Comparison of ENCODE assay signal across 22 mouse cellular contexts in genomic region chr12:114615712-114616111, GRCm38 (mm10).
DNase-seq lines count a peak whose midpoint lies in the region; ATAC-seq lines count a peak whose summit lies in the region.
"Had no signal": no experiment of that assay in that cellular context is flagged by ENCODE, and none has a peak within 500 bp of the region (broad histone marks: within the 10 kb centered on the region; RNA-seq: fewer than 3 reads in every experiment).

No protein-coding gene starts in this region.

- 66% methylated on average over 1 of the region's 1 CpGs for WGBS in heart, embryonic 16.5 days
- 81% methylated on average over 1 of the region's 1 CpGs for WGBS in kidney, embryonic 16.5 days

- H3K9me3 ChIP-seq in heart, embryonic 16.5 days (replicated peaks; ENCODE audit: control insufficient read depth, low read length), result peaks cover 9% of the 10 kb centered on the region; the same call in 1 of the 2 replicates
- peaks cover 32% of the 10 kb centered on the region for H3K9me3 ChIP-seq in kidney, embryonic 16.5 days (ENCODE audit: low read length)

- H3K4me1 ChIP-seq in heart, embryonic 16.5 days (ENCODE audit: control insufficient read depth, insufficient read depth, low read length), result no peaks in the 10 kb centered on the region
- H3K4me1 ChIP-seq in kidney, embryonic 16.5 days (ENCODE audit: insufficient read depth, low read length), result no peaks in the 10 kb centered on the region
- H3K4me1 ChIP-seq: embryonic facial prominence, embryonic 13.5 days; heart, embryonic 10.5 days; limb, embryonic 12.5 days; liver, embryonic 12.5 days; midbrain, embryonic 10.5 days had no signal

- H3K27me3 ChIP-seq in heart, embryonic 16.5 days (ENCODE audit: control insufficient read depth, insufficient read depth, low read length), result no peaks in the 10 kb centered on the region
- no peaks in the 10 kb centered on the region for H3K27me3 ChIP-seq in kidney, embryonic 16.5 days (ENCODE audit: insufficient read depth, low read length)
- H3K27me3 ChIP-seq: embryonic facial prominence, embryonic 13.5 days; limb, embryonic 12.5 days; liver, embryonic 12.5 days; Patski had no signal

- no peak for DNase-seq in heart, adult 9 months (ENCODE audit: low spot score in 2 of 2)
- DNase-seq in induced T-regulatory cell, adult 2 months (ENCODE audit: low read depth), result peak; percentile 32
- peak; percentile 73 for DNase-seq in thymus, postnatal 0 days (ENCODE audit: low spot score)
- DNase-seq in layer of hippocampus, adult 11-12 months (ENCODE audit: low spot score), result no peak
- DNase-seq: cerebellum, adult 9-11 months; forebrain, postnatal 0 days; gastrocnemius, postnatal 36 days; heart, postnatal 10 days; kidney, adult 8-10 months; kidney, postnatal 36 days; layer of hippocampus, adult 9-11 months; lung, embryonic 14.5 days; lung, postnatal 36 days had no signal

- H3K4me2 ChIP-seq in heart, embryonic 16.5 days (ENCODE audit: low read depth, low read length), result no peak overlapping the region
- H3K4me2 ChIP-seq in kidney, embryonic 16.5 days (replicated peaks; ENCODE audit: low read depth, low read length), result no peak overlapping the region
- H3K4me2 ChIP-seq: embryonic facial prominence, embryonic 13.5 days; limb, embryonic 12.5 days; liver, embryonic 12.5 days; lung, embryonic 14.5 days had no signal

- H3K9ac ChIP-seq in heart, embryonic 16.5 days (ENCODE audit: low read length), result no peak overlapping the region
- no peak overlapping the region for H3K9ac ChIP-seq in kidney, embryonic 16.5 days (replicated peaks; ENCODE audit: low read length)
- H3K9ac ChIP-seq: embryonic facial prominence, embryonic 13.5 days; forebrain, postnatal 0 days; limb, embryonic 12.5 days; liver, embryonic 12.5 days; lung, embryonic 14.5 days had no signal

- no peak overlapping the region for H3K4me3 ChIP-seq in heart, embryonic 16.5 days (ENCODE audit: low read length)
- no peak overlapping the region for H3K4me3 ChIP-seq in kidney, embryonic 16.5 days (ENCODE audit: low read length)
- H3K4me3 ChIP-seq: embryonic facial prominence, embryonic 13.5 days; heart, embryonic 10.5 days; limb, embryonic 12.5 days; liver, embryonic 12.5 days; midbrain, embryonic 10.5 days had no signal

- H3K27ac ChIP-seq in heart, embryonic 16.5 days (ENCODE audit: low read length), result no peak overlapping the region
- H3K27ac ChIP-seq in kidney, embryonic 16.5 days (ENCODE audit: low read length), result no peak overlapping the region
- H3K27ac ChIP-seq: embryonic facial prominence, embryonic 13.5 days; heart, embryonic 10.5 days; limb, embryonic 12.5 days; liver, embryonic 12.5 days; midbrain, embryonic 10.5 days had no signal

- H3K36me3 ChIP-seq in heart, embryonic 16.5 days (ENCODE audit: control insufficient read depth, insufficient read depth), result no peaks in the 10 kb centered on the region
- H3K36me3 ChIP-seq in kidney, embryonic 16.5 days (ENCODE audit: insufficient read depth, low read length), result no peaks in the 10 kb centered on the region
- H3K36me3 ChIP-seq: embryonic facial prominence, embryonic 13.5 days; heart, embryonic 10.5 days; limb, embryonic 12.5 days; liver, embryonic 12.5 days; midbrain, embryonic 10.5 days had no signal

- ATAC-seq in heart, embryonic 16.5 days (replicated peaks; ENCODE audit: extremely low read depth, insufficient read depth, low FRiP score), result peak; percentile 29; the same call in 1 of the 2 replicates
- no peak for ATAC-seq in granulocyte monocyte progenitor cell, adult 5-6 weeks (replicated peaks; ENCODE audit: poor library complexity, severe bottlenecking)
- no peak for ATAC-seq in kidney, embryonic 16.5 days (ENCODE audit: low FRiP score, low TSS enrichment)
- ATAC-seq: forebrain, postnatal 0 days; liver, embryonic 12.5 days; Patski had no signal

Comparison
In these comparisons a context has a peak if more than half of its experiments do, and no peak if none do; other contexts are left out.
1. DNase-seq: peak in induced T-regulatory cell, adult 2 months (single experiment) and thymus, postnatal 0 days (single experiment); none in heart, adult 9 months (0 of 2) and layer of hippocampus, adult 11-12 months (single experiment).